Mouse (Mus musculus) kidney, postnatal 0 days (tissue): ENCODE data around the gene Kirrel3. TPM values are rescaled to one million over a fixed set of nuclear protein-coding genes. Genes with fewer than 3 reads are reported as not detected.

Experiments
- ATAC-seq: fragments of 200-750 bp; cut with Nextera tagmentation; replicated peaks from 2 replicates; pipeline ENCODE4 v1.8.0; 2017; ENCODE audit warnings: low read depth, moderate number of reproducible peaks, moderate TSS enrichment, moderate library complexity; ENCODE audit not compliant: low FRiP score
- DNase-seq: peaks from one replicate; pipeline ENCODE4 v3.0.0-alpha.2; 2016; ENCODE audit warnings: low spot score
- H3K27ac ChIP-seq: fragments of 300-500 bp; sonication (generic); 2 replicates; pipeline ENCODE4 v1.5.1; 2014; ENCODE audit warnings: mild to moderate bottlenecking
- H3K27me3 ChIP-seq: fragments of 300-500 bp; sonication (generic); 2 replicates; pipeline ENCODE4 v1.6.1; 2014; ENCODE audit warnings: low read length, mixed read lengths; ENCODE audit not compliant: insufficient read depth
- H3K36me3 ChIP-seq: fragments of 300-500 bp; sonication (generic); 2 replicates; pipeline ENCODE4 v1.6.1; 2014; ENCODE audit warnings: low read length, mixed read lengths; ENCODE audit not compliant: insufficient read depth
- H3K4me1 ChIP-seq: fragments of 300-500 bp; sonication (generic); replicated peaks from 2 replicates; pipeline ENCODE4 v1.6.1; 2014; ENCODE audit warnings: antibody characterized with exemption, low read length, mixed read lengths; ENCODE audit not compliant: insufficient read depth
- H3K4me2 ChIP-seq: fragments of 300-500 bp; sonication (generic); 2 replicates; pipeline ENCODE4 v1.6.1; 2014; ENCODE audit warnings: mild to moderate bottlenecking, low read length, moderate library complexity, mixed read lengths
- H3K4me3 ChIP-seq: fragments of 300-500 bp; sonication (generic); replicated peaks from 2 replicates; pipeline ENCODE4 v1.5.1; 2014; ENCODE audit warnings: low read depth, low read length
- H3K9ac ChIP-seq: fragments of 300-500 bp; sonication (generic); 2 replicates; pipeline ENCODE4 v1.6.1; 2014; ENCODE audit warnings: low read depth, low read length
- H3K9me3 ChIP-seq: fragments of 300-500 bp; sonication (generic); replicated peaks from 2 replicates; pipeline ENCODE4 v1.6.1; 2016; ENCODE audit warnings: low read length, inconsistent platforms, mixed read lengths
- CTCF ChIP-seq: IDR thresholded peaks from 2 replicates; pipeline ENCODE4 v1.5.1; 2016; ENCODE audit warnings: antibody characterized with exemption, low read depth, mild to moderate bottlenecking, moderate library complexity
- WGBS: fragments of 180-500 bp; shearing (Covaris S2); extraction: QIAGEN DNeasy Blood & Tissue Kit; methylation state at CpG from one replicate; pipeline ENCODE4 v1.1.7; 2014; 5-methylcytosine and 5-hydroxymethylcytosine counted together
- polyA plus RNA-seq: library from polyadenylated mRNA; unstranded; fragments of >200 nt; fragmentation: Nextera tagmentation; extraction: Ambion mirVana; gene quantifications from 2 replicates; pipeline ENCODE4 v1.2.1, GENCODE M21; 2015

The Kirrel3 gene
- polyA plus RNA-seq, 1 experiment from 2014 or later, result 0.82 TPM

- no peaks in the 10 kb centered on the region for H3K4me1 ChIP-seq
- no peak overlapping the region for H3K4me3 ChIP-seq
- H3K27me3 ChIP-seq, result no peaks in the 10 kb centered on the region
- H3K4me2 ChIP-seq, result no peak overlapping the region
- DNase-seq (no peak), ATAC-seq (no peak)
- 71% methylated on average over 6 of the region's 6 CpGs for WGBS
- no peak overlapping the region for H3K9ac ChIP-seq
- no peaks in the 10 kb centered on the region for H3K36me3 ChIP-seq
- no peak for TF ChIP-seq CTCF
- H3K27ac ChIP-seq, result no peak overlapping the region
- H3K9me3 ChIP-seq, result no peaks in the 10 kb centered on the region
Observed at GRCm38 (mm10) chr9:34957691-34958090, 472.0 kb downstream of the Kirrel3 start.

- Histone ChIP-seq H3K4me2 (no peak overlapping the region), H3K27ac (no peak overlapping the region), H3K9me3 (no peaks in the 10 kb centered on the region), H3K36me3 (no peaks in the 10 kb centered on the region), H3K4me1 (no peaks in the 10 kb centered on the region), H3K9ac (no peak overlapping the region), H3K4me3 (no peak overlapping the region), H3K27me3 (no peaks in the 10 kb centered on the region)
- WGBS, result 82% methylated on average over 5 of the region's 5 CpGs
- DNase-seq, result no peak
- no peak for TF ChIP-seq CTCF
- ATAC-seq, result no peak
Observed at GRCm38 (mm10) chr9:34958183-34958830, 472.6 kb downstream of the Kirrel3 start.

- Histone ChIP-seq H3K4me2 (peak overlapping the region; percentile 11; the same call in 1 of the 2 replicates), H3K27ac (no peak overlapping the region), H3K9ac (no peak overlapping the region), H3K27me3 (no peaks in the 10 kb centered on the region), H3K4me3 (no peak overlapping the region), H3K36me3 (no peaks in the 10 kb centered on the region), H3K9me3 (no peaks in the 10 kb centered on the region), H3K4me1 (no peaks in the 10 kb centered on the region)
- DNase-seq (no peak), ATAC-seq (no peak)
- 34% methylated on average over 12 of the region's 12 CpGs for WGBS
- TF ChIP-seq CTCF, result no peak
Observed at GRCm38 (mm10) chr9:34960736-34961135, 475.0 kb downstream of the Kirrel3 start.

- H3K27ac ChIP-seq, result no peak overlapping the region
Observed at GRCm38 (mm10) chr9:34961171-34961570, 475.5 kb downstream of the Kirrel3 start.

GRCm38 (mm10) chr9:34962251-34962650 is 476.6 kb downstream of the Kirrel3 start:
- TF ChIP-seq CTCF, result no peak
- DNase-seq (no peak), ATAC-seq (no peak)
- Histone ChIP-seq H3K27me3 (no peaks in the 10 kb centered on the region), H3K9ac (no peak overlapping the region), H3K27ac (no peak overlapping the region), H3K9me3 (no peaks in the 10 kb centered on the region), H3K36me3 (no peaks in the 10 kb centered on the region), H3K4me1 (no peaks in the 10 kb centered on the region), H3K4me3 (no peak overlapping the region), H3K4me2 (no peak overlapping the region)
- WGBS, result 94% methylated on average over 4 of the region's 4 CpGs

More at GRCm38 (mm10) chr9:34961171-34961570, 475.5 kb downstream of the Kirrel3 start:
- no peaks in the 10 kb centered on the region for H3K36me3 ChIP-seq
- H3K27me3 ChIP-seq, result no peaks in the 10 kb centered on the region
- peak overlapping the region; percentile 11; the same call in 1 of the 2 replicates for H3K4me2 ChIP-seq
- no peaks in the 10 kb centered on the region for H3K9me3 ChIP-seq
- ATAC-seq, result no peak
- DNase-seq, result no peak
- TF ChIP-seq CTCF, result no peak
- no peaks in the 10 kb centered on the region for H3K4me1 ChIP-seq
- 47% methylated on average over 14 of the region's 14 CpGs for WGBS
- no peak overlapping the region for H3K4me3 ChIP-seq
- H3K9ac ChIP-seq, result no peak overlapping the region

GRCm38 (mm10) chr9:34963593-34963992 is 477.9 kb downstream of the Kirrel3 start:
- Histone ChIP-seq H3K36me3 (no peaks in the 10 kb centered on the region), H3K4me3 (no peak overlapping the region), H3K27ac (no peak overlapping the region), H3K27me3 (no peaks in the 10 kb centered on the region), H3K4me1 (no peaks in the 10 kb centered on the region), H3K9me3 (no peaks in the 10 kb centered on the region), H3K9ac (no peak overlapping the region), H3K4me2 (no peak overlapping the region)
- no peak for ATAC-seq
- WGBS, result 72% methylated on average over 3 of the region's 3 CpGs
- no peak for TF ChIP-seq CTCF
- no peak for DNase-seq
